Mouse (Mus musculus) CD4-positive helper T cell, adult 2 months (primary cell): ENCODE measurements around the gene Zfp706.
A peak's percentile ranks its signal among the peaks of the same experiment; 100 is the strongest.
"Not testable (repeated sequence)": the region's sequence is repeated elsewhere in the genome, so short reads cannot be mapped to it uniquely, and the experiment has no call there.

Experiments used
- DNase-seq: peaks from one replicate; pipeline ENCODE4 v3.0.0-alpha.2; 2012; ENCODE audit warnings: low read depth, missing footprints, low spot score

The Zfp706 gene

GRCm38 (mm10) chr15:37008546-37008945, 973 bp upstream of the Zfp706 start:
- no peak for DNase-seq

GRCm38 (mm10) chr15:37007959-37008419, 416 bp upstream of the Zfp706 start:
- DNase-seq = no peak

GRCm38 (mm10) chr15:37006475-37007164, 953 bp downstream of the Zfp706 start:
- DNase-seq = no peak

GRCm38 (mm10) chr15:37005793-37006474, 1.6 kb downstream of the Zfp706 start:
- peak; percentile 37 for DNase-seq

- no peak for DNase-seq
These were observed 2.7 kb downstream of the Zfp706 start for GRCm38 (mm10) chr15:37004858-37005257.

- no peak for DNase-seq
These were observed 5.3 kb downstream of the Zfp706 start for GRCm38 (mm10) chr15:37002276-37002675.

GRCm38 (mm10) chr15:36999602-37000001, 8.0 kb downstream of the Zfp706 start:
- not testable (repeated sequence) for DNase-seq

- no peak for DNase-seq
These were observed 12.4 kb downstream of the Zfp706 start for GRCm38 (mm10) chr15:36995166-36995565.

GRCm38 (mm10) chr15:36994665-36995064, 12.9 kb downstream of the Zfp706 start:
- no peak for DNase-seq

- no peak for DNase-seq
These were observed 14.0 kb downstream of the Zfp706 start for GRCm38 (mm10) chr15:36993435-36994178.

- DNase-seq = no peak
These were observed 16.2 kb downstream of the Zfp706 start for GRCm38 (mm10) chr15:36991353-36991752.

GRCm38 (mm10) chr15:36989922-36990321, 17.7 kb downstream of the Zfp706 start:
- no peak for DNase-seq

GRCm38 (mm10) chr15:36988718-36989115, 18.9 kb downstream of the Zfp706 start:
- no peak for DNase-seq

- no peak for DNase-seq
These were observed 19.4 kb downstream of the Zfp706 start for GRCm38 (mm10) chr15:36987976-36988717.

GRCm38 (mm10) chr15:36987211-36987877, 20.2 kb downstream of the Zfp706 start:
- no peak for DNase-seq

- DNase-seq = no peak
These were observed 22.0 kb downstream of the Zfp706 start for GRCm38 (mm10) chr15:36985567-36985925.

- DNase-seq = no peak
These were observed 22.5 kb downstream of the Zfp706 start for GRCm38 (mm10) chr15:36984921-36985566.

- DNase-seq = no peak
These were observed 24.1 kb downstream of the Zfp706 start for GRCm38 (mm10) chr15:36983455-36983854.

- no peak for DNase-seq
These were observed 27.3 kb downstream of the Zfp706 start for GRCm38 (mm10) chr15:36980238-36980637.

GRCm38 (mm10) chr15:36979488-36980201, 27.9 kb downstream of the Zfp706 start:
- peak; percentile 72 for DNase-seq
